Mouse (Mus musculus): ENCODE results near the gene Atrnl1. TPM values are rescaled to one million over a fixed set of nuclear protein-coding genes. Genes with fewer than 3 reads are reported as not detected.

Atrnl1 gene
- polyA plus RNA-seq, 1 experiment from 2014 or later: 4.5 TPM

DNA sequence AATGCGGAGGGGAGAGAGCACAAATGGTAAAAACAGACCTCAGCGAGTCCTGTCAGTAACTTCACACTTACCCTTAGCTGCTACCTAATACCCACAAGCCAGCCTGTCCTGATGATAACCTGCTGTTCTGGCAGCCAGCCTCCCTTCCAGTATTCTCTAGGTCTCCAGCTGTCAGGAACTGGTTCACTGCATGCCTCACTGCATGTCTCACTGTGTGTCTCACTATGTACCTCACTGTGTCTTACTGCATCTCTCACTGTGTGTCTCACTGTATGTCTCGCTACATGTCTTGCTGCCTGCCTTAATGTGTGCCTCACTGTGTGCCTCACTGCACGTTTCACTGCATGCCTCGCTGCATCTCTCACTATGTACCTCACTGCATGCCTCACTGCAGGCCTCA lies 175.9 kb downstream of the Atrnl1 start:
- no peaks in the 10 kb centered on the region for H3K9me3 ChIP-seq (ENCODE audit: low read length)
- DNase-seq (ENCODE audit: low spot score): no peak
- no peaks in the 10 kb centered on the region for H3K36me3 ChIP-seq (ENCODE audit: insufficient read depth, low read length)
- no peak overlapping the region for H3K27ac ChIP-seq (ENCODE audit: low read length)
- no peaks in the 10 kb centered on the region for H3K27me3 ChIP-seq (replicated peaks; ENCODE audit: insufficient read depth, low read length)
- TF ChIP-seq CTCF (IDR thresholded peaks at IDR 0.05): no peak
- no peak for TF ChIP-seq EP300 (IDR thresholded peaks at IDR 0.05)
- no peaks in the 10 kb centered on the region for H3K4me1 ChIP-seq (ENCODE audit: insufficient read depth, low read depth, low read length)
- H3K4me3 ChIP-seq (ENCODE audit: low read depth, low read length): no peak overlapping the region
- 83% methylated on average over 5 of the region's 5 CpGs for WGBS
- H3K9ac ChIP-seq (replicated peaks; ENCODE audit: low read depth): no peak overlapping the region
- no peak overlapping the region for H3K4me2 ChIP-seq (replicated peaks; ENCODE audit: low read depth, low read length)
- no peak for ATAC-seq

DNA sequence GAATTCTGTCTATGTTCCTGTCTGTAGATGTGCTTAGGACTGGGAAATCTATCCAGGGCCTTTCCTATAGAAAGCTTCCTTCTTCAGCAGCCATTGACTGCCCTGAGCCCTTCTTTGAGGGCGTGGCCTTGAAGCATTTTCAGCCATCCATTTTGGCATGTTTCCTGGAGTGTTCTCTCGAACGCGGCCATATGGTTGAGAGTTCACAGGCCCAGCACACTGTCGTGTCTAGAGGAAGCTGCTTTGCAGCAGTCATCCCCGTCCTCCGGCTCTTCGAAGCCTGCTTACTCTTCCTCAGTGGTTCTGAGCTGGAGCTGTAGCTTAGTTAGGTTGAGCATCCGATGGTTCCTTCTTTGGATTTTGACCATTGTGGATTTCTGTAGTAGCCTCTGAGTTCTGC lies 191.4 kb downstream of the Atrnl1 start:
- H3K4me2 ChIP-seq (replicated peaks; ENCODE audit: low read depth, low read length): no peak overlapping the region
- H3K27ac ChIP-seq (ENCODE audit: low read length): no peak overlapping the region
- H3K9ac ChIP-seq (replicated peaks; ENCODE audit: low read depth): no peak overlapping the region
- WGBS: 47% methylated on average over 9 of the region's 9 CpGs
- no peak for TF ChIP-seq CTCF (IDR thresholded peaks at IDR 0.05)
- no peak for TF ChIP-seq EP300 (IDR thresholded peaks at IDR 0.05)
- H3K36me3 ChIP-seq (ENCODE audit: insufficient read depth, low read length): no peaks in the 10 kb centered on the region
- H3K9me3 ChIP-seq (ENCODE audit: low read length): no peaks in the 10 kb centered on the region
- no peak overlapping the region for H3K4me3 ChIP-seq (ENCODE audit: low read depth, low read length)
- ATAC-seq (no peak), DNase-seq (ENCODE audit: low spot score) (peak; percentile 28)
- H3K27me3 ChIP-seq (replicated peaks; ENCODE audit: insufficient read depth, low read length): no peaks in the 10 kb centered on the region
- H3K4me1 ChIP-seq (ENCODE audit: insufficient read depth, low read depth, low read length): peaks cover 4% of the 10 kb centered on the region; the same call in 1 of the 2 replicates

DNA sequence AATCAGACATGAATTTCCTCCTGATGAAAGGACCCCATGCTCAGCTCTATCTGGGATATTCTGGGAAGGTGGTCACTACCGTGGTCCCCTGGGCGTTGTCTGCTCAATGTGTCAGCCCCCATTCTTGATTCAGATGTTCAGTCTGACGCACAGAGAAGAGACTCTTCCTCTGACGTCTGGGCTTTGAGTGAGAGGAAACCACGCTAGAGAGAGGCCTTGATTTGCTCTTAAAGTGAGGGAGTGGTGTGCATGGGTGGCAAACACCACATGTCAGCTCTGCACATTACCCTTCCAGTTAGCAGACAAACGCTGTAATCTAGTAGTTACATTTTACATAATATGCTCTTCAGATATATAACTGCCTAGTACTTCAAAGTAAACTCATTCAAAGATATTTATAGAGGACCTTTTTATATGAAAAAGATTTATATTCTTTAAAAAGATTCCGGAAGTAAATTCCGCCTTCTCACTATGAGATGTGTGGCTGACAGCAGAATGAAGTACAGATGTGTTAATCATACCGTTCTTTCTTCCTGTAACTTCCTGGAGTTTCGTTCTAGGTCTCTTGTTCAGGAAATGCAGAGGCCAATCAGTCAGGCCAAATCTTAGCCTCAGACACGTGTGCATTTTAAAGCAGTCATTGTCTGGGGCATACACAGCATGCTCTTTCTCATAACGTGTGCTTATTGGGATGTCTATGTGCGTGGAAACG lies 192.1 kb downstream of the Atrnl1 start:
- ATAC-seq (peak; percentile 38), DNase-seq (ENCODE audit: low spot score) (peak; percentile 33)
- Histone ChIP-seq H3K36me3 (ENCODE audit: insufficient read depth, low read length) (no peaks in the 10 kb centered on the region), H3K9me3 (ENCODE audit: low read length) (no peaks in the 10 kb centered on the region), H3K4me1 (ENCODE audit: insufficient read depth, low read depth, low read length) (peaks cover 4% of the 10 kb centered on the region; the same call in 1 of the 2 replicates), H3K9ac (replicated peaks; ENCODE audit: low read depth) (no peak overlapping the region), H3K27me3 (replicated peaks; ENCODE audit: insufficient read depth, low read length) (no peaks in the 10 kb centered on the region), H3K4me2 (replicated peaks; ENCODE audit: low read depth, low read length) (no peak overlapping the region), H3K4me3 (ENCODE audit: low read depth, low read length) (no peak overlapping the region), H3K27ac (ENCODE audit: low read length) (no peak overlapping the region)
- WGBS: 30% methylated on average over 14 of the region's 14 CpGs
- no peak for TF ChIP-seq CTCF (IDR thresholded peaks at IDR 0.05)
- TF ChIP-seq EP300 (IDR thresholded peaks at IDR 0.05): no peak

DNA sequence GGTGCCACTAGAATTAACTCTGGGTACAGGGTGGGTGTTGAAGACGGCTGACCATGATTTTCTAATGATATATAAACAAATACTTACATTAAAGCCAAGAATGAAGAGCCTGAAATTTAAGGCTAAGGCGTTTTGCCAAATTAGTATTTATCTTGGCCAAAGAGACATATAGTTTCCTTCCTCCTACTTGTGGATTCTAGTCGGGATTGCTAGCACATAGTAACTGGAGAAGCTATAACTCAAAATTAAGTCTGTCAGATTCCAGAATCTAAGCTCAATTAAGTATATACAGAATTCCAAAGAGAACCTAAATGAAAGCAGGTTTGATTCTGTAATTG lies 192.6 kb downstream of the Atrnl1 start:
- H3K9me3 ChIP-seq (ENCODE audit: low read length): no peaks in the 10 kb centered on the region
- no peak overlapping the region for H3K9ac ChIP-seq (replicated peaks; ENCODE audit: low read depth)
- H3K4me1 ChIP-seq (ENCODE audit: insufficient read depth, low read depth, low read length): peaks cover 4% of the 10 kb centered on the region; the same call in 1 of the 2 replicates
- H3K27me3 ChIP-seq (replicated peaks; ENCODE audit: insufficient read depth, low read length): no peaks in the 10 kb centered on the region
- ATAC-seq: no peak
- DNase-seq (ENCODE audit: low spot score): no peak
- no peak overlapping the region for H3K4me2 ChIP-seq (replicated peaks; ENCODE audit: low read depth, low read length)
- 18% methylated on average over 3 of the region's 3 CpGs for WGBS
- no peak overlapping the region for H3K4me3 ChIP-seq (ENCODE audit: low read depth, low read length)
- no peak overlapping the region for H3K27ac ChIP-seq (ENCODE audit: low read length)
- TF ChIP-seq EP300 (IDR thresholded peaks at IDR 0.05): no peak
- TF ChIP-seq CTCF (IDR thresholded peaks at IDR 0.05): no peak
- H3K36me3 ChIP-seq (ENCODE audit: insufficient read depth, low read length): no peaks in the 10 kb centered on the region

DNA sequence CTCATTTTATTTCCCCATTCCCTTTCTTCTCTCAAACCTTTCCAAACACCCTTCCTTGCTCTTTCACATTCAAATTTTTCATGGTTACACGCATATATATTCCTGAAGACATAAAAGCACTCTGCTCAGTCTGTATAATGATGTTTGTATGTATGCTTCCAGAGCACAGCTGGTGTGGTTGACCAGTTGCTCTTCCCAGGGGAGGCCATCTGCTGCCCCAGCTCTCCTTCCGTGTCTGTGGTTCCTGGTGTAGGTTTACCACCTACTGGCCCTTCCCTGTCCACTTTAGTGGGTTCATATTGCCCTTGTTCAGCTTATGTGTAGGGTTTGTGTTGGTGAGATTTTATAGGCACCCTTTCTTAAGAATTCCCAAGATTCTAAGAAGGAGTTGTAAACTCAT lies 197.5 kb downstream of the Atrnl1 start:
- Histone ChIP-seq H3K4me3 (ENCODE audit: low read depth, low read length) (no peak overlapping the region), H3K4me1 (ENCODE audit: insufficient read depth, low read depth, low read length) (no peaks in the 10 kb centered on the region), H3K4me2 (replicated peaks; ENCODE audit: low read depth, low read length) (no peak overlapping the region), H3K36me3 (ENCODE audit: insufficient read depth, low read length) (no peaks in the 10 kb centered on the region), H3K27me3 (replicated peaks; ENCODE audit: insufficient read depth, low read length) (no peaks in the 10 kb centered on the region), H3K27ac (ENCODE audit: low read length) (no peak overlapping the region), H3K9me3 (ENCODE audit: low read length) (no peaks in the 10 kb centered on the region), H3K9ac (replicated peaks; ENCODE audit: low read depth) (no peak overlapping the region)
- ATAC-seq: no peak
- no peak for DNase-seq (ENCODE audit: low spot score)
- TF ChIP-seq EP300 (IDR thresholded peaks at IDR 0.05) (no peak), CTCF (IDR thresholded peaks at IDR 0.05) (no peak)
- WGBS: 90% methylated on average over 2 of the region's 2 CpGs

DNA sequence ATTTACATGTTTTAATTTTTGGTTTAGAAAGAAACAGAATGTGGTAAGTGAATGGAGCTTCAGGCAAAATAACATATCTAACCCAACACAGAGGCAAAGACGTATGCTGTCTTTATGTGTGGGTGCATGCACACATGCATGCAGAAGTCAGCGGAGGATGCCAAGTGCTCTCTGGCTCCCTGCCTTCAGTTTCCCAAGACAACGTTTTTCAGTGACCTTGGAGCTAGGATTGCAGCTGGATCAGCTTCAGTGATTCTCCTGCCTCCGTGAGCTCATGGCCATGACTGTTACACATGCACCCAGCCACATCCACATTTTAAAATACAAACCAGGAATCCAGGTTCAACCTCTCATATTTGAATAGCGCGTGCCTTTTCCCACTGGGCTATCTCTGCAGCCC lies 203.5 kb downstream of the Atrnl1 start:
- Histone ChIP-seq H3K27me3 (replicated peaks; ENCODE audit: insufficient read depth, low read length) (no peaks in the 10 kb centered on the region), H3K27ac (ENCODE audit: low read length) (no peak overlapping the region), H3K9me3 (ENCODE audit: low read length) (no peaks in the 10 kb centered on the region), H3K9ac (replicated peaks; ENCODE audit: low read depth) (no peak overlapping the region), H3K36me3 (ENCODE audit: insufficient read depth, low read length) (no peaks in the 10 kb centered on the region), H3K4me3 (ENCODE audit: low read depth, low read length) (no peak overlapping the region), H3K4me2 (replicated peaks; ENCODE audit: low read depth, low read length) (no peak overlapping the region), H3K4me1 (ENCODE audit: insufficient read depth, low read depth, low read length) (no peaks in the 10 kb centered on the region)
- ATAC-seq: no peak
- TF ChIP-seq EP300 (IDR thresholded peaks at IDR 0.05): no peak
- no peak for TF ChIP-seq CTCF (IDR thresholded peaks at IDR 0.05)
- DNase-seq (ENCODE audit: low spot score): no peak
- WGBS: 75% methylated on average over 6 of the region's 6 CpGs
